Mouse (Mus musculus) ES-CJ7 (cell line): ENCODE data around the gene Cd5l.
A peak's percentile ranks its signal among the peaks of the same experiment; 100 is the strongest.

Source experiments
- DNase-seq: peaks from one replicate; pipeline ENCODE4 v3.0.0; 2011; ENCODE audit warnings: low read depth, low spot score

Cd5l gene

GRCm38 (mm10) chr3:87401321-87401720 is 43.6 kb downstream of the Cd5l start:
- DNase-seq = no peak

GRCm38 (mm10) chr3:87408171-87408570 is 50.5 kb downstream of the Cd5l start:
- DNase-seq = peak; percentile 67

GRCm38 (mm10) chr3:87409196-87409935 is 51.7 kb downstream of the Cd5l start:
- DNase-seq = peak; percentile 66

GRCm38 (mm10) chr3:87410605-87411004 is 52.9 kb downstream of the Cd5l start:
- DNase-seq = no peak

- DNase-seq = peak; percentile 47
Observed at GRCm38 (mm10) chr3:87411150-87411549, 53.5 kb downstream of the Cd5l start.

- no peak for DNase-seq
Observed at GRCm38 (mm10) chr3:87420645-87421044, 63.0 kb downstream of the Cd5l start.
